Mouse (Mus musculus) megakaryocyte, embryonic 14.5 days (primary cell): ENCODE measurements around the gene Fsip1.

Experiments used
- FLI1 ChIP-seq: IDR thresholded peaks from 2 replicates; pipeline ENCODE4 v1.6.1; 2012; ENCODE audit warnings: low read length, inconsistent platforms, mixed read lengths
- GATA1 ChIP-seq: IDR thresholded peaks from 3 replicates; pipeline ENCODE4 v1.6.1; 2012; ENCODE audit warnings: mixed read lengths, low read length, inconsistent platforms, borderline replicate concordance

- TF ChIP-seq GATA1, result no peak
- no peak for TF ChIP-seq FLI1
Measured at GRCm38 (mm10) chr2:118217993-118218595, 38.7 kb downstream of the Fsip1 start.
